Mouse (Mus musculus): ENCODE measurements around the gene Ccdc86. TPM values are rescaled to one million over a fixed set of nuclear protein-coding genes. Genes with fewer than 3 reads are reported as not detected.

The Ccdc86 gene
- total and polyA plus RNA-seq, 3 experiments = 3.1 to 7.1 (median 6.9) TPM

DNA sequence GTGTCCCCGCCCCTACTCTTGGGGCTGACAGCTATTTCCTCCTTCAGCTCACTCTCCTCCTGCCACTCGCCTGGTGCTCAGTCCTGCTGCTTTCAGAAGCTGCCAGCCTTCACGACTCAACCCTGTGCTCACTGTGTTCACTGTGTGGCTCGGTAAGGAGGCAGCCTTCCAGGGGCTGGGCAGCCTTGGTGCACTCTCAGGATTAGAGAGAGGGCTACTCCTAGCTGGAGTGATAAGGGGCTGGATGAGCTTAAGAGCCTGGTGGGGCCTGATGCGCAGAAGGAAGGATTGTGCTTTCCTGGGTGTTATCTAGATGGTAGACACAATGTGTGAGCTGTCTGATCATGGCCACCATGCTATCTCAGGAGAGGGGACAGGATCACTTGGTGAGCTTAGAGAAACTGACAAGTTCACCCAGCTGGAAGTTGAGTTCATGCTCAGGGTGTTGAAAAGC is 11.9 kb downstream of the Ccdc86 start, which contains the start of gene Ptgdr2:
Gene Ptgdr2 (plus strand): TSS at position 51 of the 454 bp plus-strand sequence.
- H3K36me3 ChIP-seq (ENCODE audit: control insufficient read depth, insufficient read depth, low read length) = no peaks in the 10 kb centered on the region
- no peaks in the 10 kb centered on the region for H3K79me2 ChIP-seq (replicated peaks; ENCODE audit: control insufficient read depth, insufficient read depth, low read length)
- DNase-seq = no peak
- H3K4me3 ChIP-seq = no peak within 1 kb of the TSS
- WGBS = 25% methylated on average over 5 of the region's 5 CpGs
- no peak within 1 kb of the TSS for H3K9ac ChIP-seq (ENCODE audit: low read depth, low read length)
- TF ChIP-seq CTCF (IDR thresholded peaks at IDR 0.05) = no peak
- no peak for TF ChIP-seq POLR2A (IDR thresholded peaks at IDR 0.05; ENCODE audit: insufficient read depth, low read depth, low read length)
- TF ChIP-seq EP300 (IDR thresholded peaks at IDR 0.05; ENCODE audit: insufficient read depth, low read depth, low read length) = no peak
- H3K27me3 ChIP-seq (ENCODE audit: control insufficient read depth, insufficient read depth, low read length) = no peaks in the 10 kb centered on the region
- intact Hi-C loops (cut with DNase I) = no loop called here
- H3K27ac ChIP-seq = no peak within 1 kb of the TSS
- H3K4me1 ChIP-seq (ENCODE audit: control insufficient read depth, insufficient read depth, low read length) = no peaks in the 10 kb centered on the region; the same call in 1 of the 2 replicates

DNA sequence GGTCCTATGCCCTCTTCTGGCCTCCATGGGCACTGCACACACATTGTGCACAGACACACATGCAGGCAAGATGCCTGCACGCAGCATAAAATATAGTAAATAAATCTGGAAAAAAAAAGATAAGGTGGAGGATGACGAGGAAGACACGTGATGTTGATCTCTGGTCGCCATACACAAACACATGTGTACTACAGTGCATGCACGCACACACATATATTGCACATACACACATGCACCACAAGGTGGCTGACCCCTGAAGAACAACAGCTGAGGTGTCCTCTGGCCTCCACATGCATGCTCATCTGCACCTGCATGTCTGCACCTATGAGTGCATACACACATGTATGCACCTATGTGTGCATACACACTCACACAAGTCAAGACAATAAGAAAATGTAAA is 13.0 kb downstream of the Ccdc86 start:
- intact Hi-C loops (cut with DNase I) = no loop called here
- H3K4me3 ChIP-seq = no peak overlapping the region
- WGBS = 92% methylated on average over 5 of the region's 5 CpGs
- H3K27ac ChIP-seq = no peak overlapping the region
- H3K79me2 ChIP-seq (replicated peaks; ENCODE audit: control insufficient read depth, insufficient read depth, low read length) = no peaks in the 10 kb centered on the region
- H3K9ac ChIP-seq (ENCODE audit: low read depth, low read length) = no peak overlapping the region
- no peaks in the 10 kb centered on the region; the same call in 1 of the 2 replicates for H3K4me1 ChIP-seq (ENCODE audit: control insufficient read depth, insufficient read depth, low read length)
- no peaks in the 10 kb centered on the region for H3K36me3 ChIP-seq (ENCODE audit: control insufficient read depth, insufficient read depth, low read length)
- TF ChIP-seq POLR2A (IDR thresholded peaks at IDR 0.05; ENCODE audit: insufficient read depth, low read depth, low read length) = no peak
- DNase-seq = no peak
- no peaks in the 10 kb centered on the region for H3K27me3 ChIP-seq (ENCODE audit: control insufficient read depth, insufficient read depth, low read length)

DNA sequence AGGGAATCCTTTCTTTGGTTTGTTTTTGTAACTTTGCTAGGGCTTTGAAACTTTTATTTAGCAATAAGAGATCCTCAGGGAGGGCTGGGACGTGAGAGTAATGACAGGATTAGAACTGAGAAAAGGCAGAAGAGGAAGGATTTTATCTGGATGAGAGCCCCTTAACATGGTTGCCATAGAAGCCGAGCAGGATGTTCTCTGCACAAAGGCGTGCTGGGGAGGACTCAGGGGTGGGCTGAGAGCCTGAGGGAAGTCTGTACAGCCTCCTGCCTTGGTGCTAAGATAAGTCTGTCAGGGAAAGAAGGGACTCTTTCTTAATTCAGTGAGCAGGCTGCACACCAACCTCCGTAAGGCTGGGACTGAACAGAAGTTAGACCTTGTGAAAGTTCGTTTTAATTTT is 14.0 kb downstream of the Ccdc86 start:
- H3K79me2 ChIP-seq (replicated peaks; ENCODE audit: control insufficient read depth, insufficient read depth, low read length) = no peaks in the 10 kb centered on the region
- WGBS = 19% methylated on average over 5 of the region's 5 CpGs

GRCm38 (mm10) chr19:10930641-10931040 is 18.4 kb downstream of the Ccdc86 start:
- no peak overlapping the region for H3K4me3 ChIP-seq
- H3K79me2 ChIP-seq (replicated peaks; ENCODE audit: control insufficient read depth, insufficient read depth, low read length) = no peaks in the 10 kb centered on the region
- H3K4me1 ChIP-seq (ENCODE audit: control insufficient read depth, insufficient read depth, low read length) = no peaks in the 10 kb centered on the region
- WGBS = 79% methylated on average over 2 of the region's 2 CpGs
- no peak overlapping the region for H3K9ac ChIP-seq (ENCODE audit: low read depth, low read length)
- no peak overlapping the region for H3K27ac ChIP-seq
- no peak for TF ChIP-seq CTCF (IDR thresholded peaks at IDR 0.05)
- no peak for TF ChIP-seq POLR2A (IDR thresholded peaks at IDR 0.05; ENCODE audit: insufficient read depth, low read depth, low read length)
- TF ChIP-seq EP300 (IDR thresholded peaks at IDR 0.05; ENCODE audit: insufficient read depth, low read depth, low read length) = no peak
- DNase-seq = no peak
- no peaks in the 10 kb centered on the region for H3K27me3 ChIP-seq (ENCODE audit: control insufficient read depth, insufficient read depth, low read length)
- intact Hi-C loops (cut with DNase I) = no loop called here
- no peaks in the 10 kb centered on the region for H3K36me3 ChIP-seq (ENCODE audit: control insufficient read depth, insufficient read depth, low read length)

More for the DNA sequence above, 14.0 kb downstream of the Ccdc86 start:
- no peak overlapping the region for H3K9ac ChIP-seq (ENCODE audit: low read depth, low read length)
- no peak overlapping the region for H3K27ac ChIP-seq
- no peak overlapping the region for H3K4me3 ChIP-seq
- no peak for DNase-seq
- no peaks in the 10 kb centered on the region for H3K27me3 ChIP-seq (ENCODE audit: control insufficient read depth, insufficient read depth, low read length)
- no peaks in the 10 kb centered on the region for H3K4me1 ChIP-seq (ENCODE audit: control insufficient read depth, insufficient read depth, low read length)
- no peak for TF ChIP-seq EP300 (IDR thresholded peaks at IDR 0.05; ENCODE audit: insufficient read depth, low read depth, low read length)
- TF ChIP-seq POLR2A (IDR thresholded peaks at IDR 0.05; ENCODE audit: insufficient read depth, low read depth, low read length) = no peak
- TF ChIP-seq CTCF (IDR thresholded peaks at IDR 0.05) = no peak
- intact Hi-C loops (cut with DNase I) = no loop called here
- H3K36me3 ChIP-seq (ENCODE audit: control insufficient read depth, insufficient read depth, low read length) = no peaks in the 10 kb centered on the region

- intact Hi-C loops (cut with DNase I) = no loop called here
- Histone ChIP-seq H3K27me3 (ENCODE audit: control insufficient read depth, insufficient read depth, low read length) (no peaks in the 10 kb centered on the region), H3K79me2 (replicated peaks; ENCODE audit: control insufficient read depth, insufficient read depth, low read length) (no peaks in the 10 kb centered on the region), H3K9ac (ENCODE audit: low read depth, low read length) (no peak overlapping the region), H3K27ac (peak overlapping the region; percentile 7; the same call in 1 of the 2 replicates), H3K4me1 (ENCODE audit: control insufficient read depth, insufficient read depth, low read length) (no peaks in the 10 kb centered on the region), H3K4me3 (no peak overlapping the region), H3K36me3 (ENCODE audit: control insufficient read depth, insufficient read depth, low read length) (no peaks in the 10 kb centered on the region)
- 34% methylated on average over 4 of the region's 4 CpGs for WGBS
- no peak for DNase-seq
- TF ChIP-seq POLR2A (IDR thresholded peaks at IDR 0.05; ENCODE audit: insufficient read depth, low read depth, low read length) (no peak), EP300 (IDR thresholded peaks at IDR 0.05; ENCODE audit: insufficient read depth, low read depth, low read length) (no peak), CTCF (IDR thresholded peaks at IDR 0.05) (no peak)
Measured at GRCm38 (mm10) chr19:10926666-10927065, 22.4 kb downstream of the Ccdc86 start.

- Histone ChIP-seq H3K27me3 (ENCODE audit: control insufficient read depth, insufficient read depth, low read length) (no peaks in the 10 kb centered on the region), H3K27ac (peak overlapping the region; percentile 7; the same call in 1 of the 2 replicates), H3K4me1 (ENCODE audit: control insufficient read depth, insufficient read depth, low read length) (no peaks in the 10 kb centered on the region), H3K4me3 (no peak overlapping the region), H3K79me2 (replicated peaks; ENCODE audit: control insufficient read depth, insufficient read depth, low read length) (no peaks in the 10 kb centered on the region), H3K36me3 (ENCODE audit: control insufficient read depth, insufficient read depth, low read length) (no peaks in the 10 kb centered on the region), H3K9ac (ENCODE audit: low read depth, low read length) (no peak overlapping the region)
- TF ChIP-seq POLR2A (IDR thresholded peaks at IDR 0.05; ENCODE audit: insufficient read depth, low read depth, low read length) = no peak
- no peak for TF ChIP-seq CTCF (IDR thresholded peaks at IDR 0.05)
- no peak for TF ChIP-seq EP300 (IDR thresholded peaks at IDR 0.05; ENCODE audit: insufficient read depth, low read depth, low read length)
- intact Hi-C loops (cut with DNase I) = no loop called here
- no peak for DNase-seq
- WGBS = 50% methylated on average over 6 of the region's 6 CpGs
Measured at GRCm38 (mm10) chr19:10926123-10926621, 22.9 kb downstream of the Ccdc86 start.

Data from heart, adult 2 months (tissue).